Mouse (Mus musculus): ENCODE results near the gene Tgtp1. TPM values are rescaled to one million over a fixed set of nuclear protein-coding genes. Genes with fewer than 3 reads are reported as not detected.
"Not testable (repeated sequence)": the region's sequence is repeated elsewhere in the genome, so short reads cannot be mapped to it uniquely, and the experiment has no call there.

Tgtp1 gene
- polyA plus RNA-seq (2016; fragmentation: Nextera tagmentation; extraction: Ambion mirVana), result not detected in 2 replicates

- not testable (repeated sequence) for H3K4me1 ChIP-seq; H3K36me3 ChIP-seq (replicated peaks); DNase-seq (ENCODE audit: low spot score); H3K4me3 ChIP-seq; H3K27ac ChIP-seq (replicated peaks); H3K27me3 ChIP-seq (replicated peaks; ENCODE audit: low read depth, poor library complexity, severe bottlenecking); H3K9me3 ChIP-seq
- WGBS, result 36% methylated on average over 2 of the region's 2 CpGs
Observed at GRCm38 (mm10) chr11:48994018-48994417, at the start of gene Tgtp1. Tgtp1 (minus strand) TSS chr11:48994172.

GRCm38 (mm10) chr11:49012074-49012473, 18.1 kb upstream of the Tgtp1 start:
- not testable (repeated sequence) for H3K4me3 ChIP-seq; H3K27ac ChIP-seq (replicated peaks); H3K27me3 ChIP-seq (replicated peaks; ENCODE audit: low read depth, poor library complexity, severe bottlenecking); DNase-seq (ENCODE audit: low spot score); H3K36me3 ChIP-seq (replicated peaks); H3K9me3 ChIP-seq; H3K4me1 ChIP-seq

GRCm38 (mm10) chr11:49006785-49007184, 12.8 kb upstream of the Tgtp1 start:
- H3K27me3 ChIP-seq (replicated peaks; ENCODE audit: low read depth, poor library complexity, severe bottlenecking); H3K4me3 ChIP-seq; H3K27ac ChIP-seq (replicated peaks); H3K9me3 ChIP-seq; DNase-seq (ENCODE audit: low spot score); H3K36me3 ChIP-seq (replicated peaks); H3K4me1 ChIP-seq: not testable (repeated sequence)
- 65% methylated on average over 1 of the region's 1 CpGs for WGBS

GRCm38 (mm10) chr11:49006317-49006716, 12.3 kb upstream of the Tgtp1 start:
- DNase-seq (ENCODE audit: low spot score); H3K27ac ChIP-seq (replicated peaks); H3K4me1 ChIP-seq; H3K9me3 ChIP-seq; H3K4me3 ChIP-seq; H3K27me3 ChIP-seq (replicated peaks; ENCODE audit: low read depth, poor library complexity, severe bottlenecking); H3K36me3 ChIP-seq (replicated peaks): not testable (repeated sequence)
- 80% methylated on average over 2 of the region's 2 CpGs for WGBS

GRCm38 (mm10) chr11:49000411-49000810, 6.4 kb upstream of the Tgtp1 start:
- not testable (repeated sequence) for H3K27me3 ChIP-seq (replicated peaks; ENCODE audit: low read depth, poor library complexity, severe bottlenecking); H3K27ac ChIP-seq (replicated peaks); H3K36me3 ChIP-seq (replicated peaks); H3K4me1 ChIP-seq; H3K9me3 ChIP-seq; DNase-seq (ENCODE audit: low spot score); H3K4me3 ChIP-seq
- 67% methylated on average over 1 of the region's 1 CpGs for WGBS

DNA sequence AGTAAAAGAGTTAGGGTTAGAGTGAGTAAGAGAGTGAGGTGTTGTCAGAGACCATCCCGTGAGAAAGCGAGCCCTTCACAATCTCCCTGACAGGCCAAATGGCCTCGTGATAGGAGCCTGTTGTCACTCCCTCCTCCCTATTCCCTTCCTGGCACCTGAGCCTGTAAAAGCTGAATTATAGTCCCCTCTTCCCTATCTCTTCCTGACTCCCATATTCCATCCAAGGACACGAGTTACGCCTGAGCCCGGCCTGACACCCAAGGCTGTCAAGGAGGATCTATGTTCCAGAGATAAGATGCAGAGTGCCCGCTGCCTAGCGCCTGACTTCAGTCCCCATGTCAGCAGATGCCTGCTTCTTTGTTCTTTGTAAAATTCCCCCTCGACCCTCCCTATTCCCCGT, 676 bp downstream of the Tgtp1 start:
- WGBS, result 74% methylated on average over 10 of the region's 10 CpGs

DNA sequence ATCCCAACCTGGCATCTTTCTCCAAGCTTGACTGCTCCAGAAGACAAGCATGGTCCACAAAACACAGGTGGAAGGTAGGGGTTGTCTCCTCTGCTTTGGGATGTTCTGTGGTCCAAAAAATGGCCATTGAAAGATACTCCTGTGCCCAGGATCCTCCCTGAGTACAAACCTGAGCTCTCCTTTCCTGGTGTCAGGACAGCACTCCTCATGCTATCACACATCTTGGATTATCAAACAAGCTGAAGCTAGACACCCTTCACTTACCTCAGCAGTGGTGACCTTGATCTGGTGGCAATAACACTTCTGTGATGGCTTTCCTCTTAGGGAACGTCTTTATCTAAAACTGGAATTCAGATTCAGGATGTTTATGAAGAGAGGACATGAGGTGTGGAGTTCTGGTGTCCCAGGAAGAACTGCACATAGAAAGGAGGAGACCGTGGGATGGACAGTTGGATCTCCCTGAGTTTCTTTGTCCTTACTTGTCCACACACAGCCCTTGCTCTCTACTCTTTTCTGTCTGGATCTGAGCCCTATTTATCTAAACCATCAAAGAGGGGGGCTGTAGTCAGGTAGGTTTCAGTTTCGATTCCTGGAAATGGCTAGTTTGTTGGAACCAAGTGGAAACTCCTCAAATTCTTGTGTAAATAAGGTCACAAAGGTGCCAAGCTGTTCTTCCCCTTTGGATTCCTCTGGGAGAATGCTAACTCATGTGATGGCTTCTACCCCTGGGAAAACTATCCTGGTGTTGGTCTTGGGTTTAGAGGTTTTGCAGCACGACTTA, 2.0 kb downstream of the Tgtp1 start, which contains the start of gene Gm12185:
Gene Gm12185, minus strand, starts transcription at position 487 of the 781 bp plus-strand sequence.
- not testable (repeated sequence) for H3K36me3 ChIP-seq (replicated peaks); H3K27me3 ChIP-seq (replicated peaks; ENCODE audit: low read depth, poor library complexity, severe bottlenecking); H3K4me1 ChIP-seq; DNase-seq (ENCODE audit: low spot score); H3K4me3 ChIP-seq; H3K27ac ChIP-seq (replicated peaks); H3K9me3 ChIP-seq
- WGBS, result 64% methylated on average over 4 of the region's 4 CpGs

More for the DNA sequence above, 676 bp downstream of the Tgtp1 start:
- H3K4me1 ChIP-seq; H3K9me3 ChIP-seq; H3K36me3 ChIP-seq (replicated peaks); H3K27ac ChIP-seq (replicated peaks); DNase-seq (ENCODE audit: low spot score); H3K27me3 ChIP-seq (replicated peaks; ENCODE audit: low read depth, poor library complexity, severe bottlenecking); H3K4me3 ChIP-seq: not testable (repeated sequence)

GRCm38 (mm10) chr11:48989981-48990380, 4.0 kb downstream of the Tgtp1 start:
- DNase-seq (ENCODE audit: low spot score); H3K9me3 ChIP-seq; H3K4me1 ChIP-seq; H3K27ac ChIP-seq (replicated peaks); H3K36me3 ChIP-seq (replicated peaks); H3K4me3 ChIP-seq; H3K27me3 ChIP-seq (replicated peaks; ENCODE audit: low read depth, poor library complexity, severe bottlenecking): not testable (repeated sequence)
- 55% methylated on average over 2 of the region's 2 CpGs for WGBS

- not testable (repeated sequence) for H3K4me1 ChIP-seq; H3K9me3 ChIP-seq; H3K27ac ChIP-seq (replicated peaks); H3K27me3 ChIP-seq (replicated peaks; ENCODE audit: low read depth, poor library complexity, severe bottlenecking); H3K36me3 ChIP-seq (replicated peaks); DNase-seq (ENCODE audit: low spot score); H3K4me3 ChIP-seq
- WGBS, result 78% methylated on average over 2 of the region's 3 CpGs
Observed at GRCm38 (mm10) chr11:48988219-48988618, 5.8 kb downstream of the Tgtp1 start.

GRCm38 (mm10) chr11:48982848-48983247, 11.1 kb downstream of the Tgtp1 start:
- not testable (repeated sequence) for DNase-seq (ENCODE audit: low spot score); H3K4me3 ChIP-seq; H3K36me3 ChIP-seq (replicated peaks); H3K4me1 ChIP-seq; H3K27ac ChIP-seq (replicated peaks); H3K27me3 ChIP-seq (replicated peaks; ENCODE audit: low read depth, poor library complexity, severe bottlenecking); H3K9me3 ChIP-seq
- no CpG with 5 or more reads among the region's 3 CpGs for WGBS

GRCm38 (mm10) chr11:48980052-48980451, 13.9 kb downstream of the Tgtp1 start:
- H3K4me1 ChIP-seq; H3K9me3 ChIP-seq; H3K27ac ChIP-seq (replicated peaks); DNase-seq (ENCODE audit: low spot score); H3K36me3 ChIP-seq (replicated peaks); H3K4me3 ChIP-seq; H3K27me3 ChIP-seq (replicated peaks; ENCODE audit: low read depth, poor library complexity, severe bottlenecking): not testable (repeated sequence)
- WGBS, result no CpG with 5 or more reads among the region's 5 CpGs

GRCm38 (mm10) chr11:48979251-48979650, 14.7 kb downstream of the Tgtp1 start, which contains the start of gene 9930111J21Rik1:
9930111J21Rik1 (minus strand) TSS chr11:48979398.
- H3K4me1 ChIP-seq; H3K4me3 ChIP-seq; H3K36me3 ChIP-seq (replicated peaks); H3K27me3 ChIP-seq (replicated peaks; ENCODE audit: low read depth, poor library complexity, severe bottlenecking); H3K9me3 ChIP-seq; H3K27ac ChIP-seq (replicated peaks); DNase-seq (ENCODE audit: low spot score): not testable (repeated sequence)
- WGBS, result no CpG with 5 or more reads among the region's 3 CpGs

DNA sequence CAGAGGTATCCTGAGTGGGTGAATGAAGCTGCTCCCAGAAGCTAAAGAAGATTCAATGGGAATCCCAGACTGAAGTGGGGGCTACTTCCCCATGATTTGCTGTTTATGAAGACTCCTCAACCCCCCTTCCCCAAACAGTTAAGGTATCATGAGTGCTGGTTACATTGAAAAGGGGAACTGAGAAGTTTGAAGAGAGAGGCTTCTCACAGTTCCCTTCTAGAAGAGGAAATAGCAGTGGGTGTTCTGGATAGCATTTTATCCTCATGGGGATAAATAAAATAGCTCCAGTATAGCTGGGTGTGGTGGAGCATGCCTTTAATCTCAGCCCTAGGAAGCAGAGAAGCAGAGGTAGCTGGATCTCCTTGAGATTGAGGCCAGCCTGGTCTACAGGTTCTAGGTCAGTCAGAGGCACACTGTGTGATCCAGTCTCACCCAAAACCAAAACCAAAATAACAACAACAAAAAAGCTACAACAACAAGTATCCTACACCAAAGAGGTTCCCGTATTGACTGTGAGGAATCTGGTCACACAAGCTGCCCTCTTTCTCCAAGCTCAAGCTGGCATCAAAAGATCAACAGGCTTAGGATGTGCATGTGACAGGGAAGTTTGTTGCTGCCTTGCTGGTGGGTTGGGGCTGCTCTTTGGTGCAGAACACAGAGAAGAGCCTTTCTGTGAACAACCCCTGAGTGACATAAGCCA, 15.6 kb downstream of the Tgtp1 start, which contains the start of gene Olfr56:
Gene Olfr56, plus strand, starts transcription at position 650 of the 700 bp plus-strand sequence.
- no CpG with 5 or more reads among the region's 1 CpGs for WGBS
- DNase-seq (ENCODE audit: low spot score); H3K4me3 ChIP-seq; H3K27me3 ChIP-seq (replicated peaks; ENCODE audit: low read depth, poor library complexity, severe bottlenecking); H3K4me1 ChIP-seq; H3K27ac ChIP-seq (replicated peaks); H3K36me3 ChIP-seq (replicated peaks); H3K9me3 ChIP-seq: not testable (repeated sequence)

Data from embryonic facial prominence, embryonic 10.5 days (tissue).